Mouse (Mus musculus): Measurements from ENCODE around the gene Taar2. TPM values are rescaled to one million over a fixed set of nuclear protein-coding genes. Genes with fewer than 3 reads are reported as not detected.

Taar2 gene
- not detected in 2 replicates for total RNA-seq (2021)
- long read RNA-seq = 0 reads

GRCm38 (mm10) chr10:23938312-23938711, at the start of gene Taar2:
Gene Taar2, plus strand, starts transcription at chr10:23938572.
- DNase-seq = no peak

GRCm38 (mm10) chr10:23892987-23893386, 45.4 kb upstream of the Taar2 start:
- no peak for DNase-seq

GRCm38 (mm10) chr10:23894601-23895349, 43.6 kb upstream of the Taar2 start, which contains the start of gene Vnn1:
Gene Vnn1, plus strand, starts transcription at chr10:23894688.
- peak; percentile 21 for DNase-seq

GRCm38 (mm10) chr10:23895376-23895775, 43.0 kb upstream of the Taar2 start:
- no peak for DNase-seq

- no peak for DNase-seq
Measured at GRCm38 (mm10) chr10:23901119-23901518, 37.3 kb upstream of the Taar2 start.

GRCm38 (mm10) chr10:23905661-23906060, 32.7 kb upstream of the Taar2 start:
- DNase-seq = no peak

- no peak for DNase-seq
Measured at GRCm38 (mm10) chr10:23920056-23920455, 18.3 kb upstream of the Taar2 start, which contains the start of gene Taar1. Gene Taar1, plus strand, starts transcription at chr10:23920356.

- no peak for DNase-seq
Measured at GRCm38 (mm10) chr10:23922468-23922867, 15.9 kb upstream of the Taar2 start.

- no peak for DNase-seq
Measured at GRCm38 (mm10) chr10:23923941-23924340, 14.4 kb upstream of the Taar2 start.

- DNase-seq = no peak
Measured at GRCm38 (mm10) chr10:23937613-23938012, 759 bp upstream of the Taar2 start.

GRCm38 (mm10) chr10:23942465-23942864, 4.1 kb downstream of the Taar2 start:
- no peak for DNase-seq

GRCm38 (mm10) chr10:23948026-23948425, 9.7 kb downstream of the Taar2 start:
- DNase-seq = no peak

- no peak for DNase-seq
Measured at GRCm38 (mm10) chr10:23949508-23950005, 11.2 kb downstream of the Taar2 start, which contains the start of gene Taar3. Gene Taar3, plus strand, starts transcription at chr10:23949558.

- DNase-seq = no peak
Measured at GRCm38 (mm10) chr10:23951714-23952113, 13.3 kb downstream of the Taar2 start.

- no peak for DNase-seq
Measured at GRCm38 (mm10) chr10:23959071-23959470, 20.7 kb downstream of the Taar2 start.

GRCm38 (mm10) chr10:23960444-23960915, 22.1 kb downstream of the Taar2 start, which contains the start of gene Taar4:
Gene Taar4, plus strand, starts transcription at chr10:23960494.
- no peak for DNase-seq

- DNase-seq = no peak
Measured at GRCm38 (mm10) chr10:23963444-23963843, 25.1 kb downstream of the Taar2 start.

GRCm38 (mm10) chr10:23964921-23965610, 26.7 kb downstream of the Taar2 start:
- no peak for DNase-seq

- DNase-seq = no peak
Measured at GRCm38 (mm10) chr10:23970656-23971165, 32.3 kb downstream of the Taar2 start, which contains the start of gene Taar5. Gene Taar5, plus strand, starts transcription at chr10:23970706.

GRCm38 (mm10) chr10:23971256-23971655, 32.9 kb downstream of the Taar2 start:
- no peak for DNase-seq

- no peak for DNase-seq
Measured at GRCm38 (mm10) chr10:23977958-23978357, 39.6 kb downstream of the Taar2 start.

GRCm38 (mm10) chr10:23978901-23979705, 40.7 kb downstream of the Taar2 start:
- DNase-seq = peak; percentile 78

Measured in adrenal gland, postnatal 25 days (tissue).